Mouse (Mus musculus): ENCODE measurements around the gene Cldn6. TPM values are rescaled to one million over a fixed set of nuclear protein-coding genes. Genes with fewer than 3 reads are reported as not detected.

Gene Cldn6
- polyA plus RNA-seq, 1 experiment from 2014 or later: 88.4 TPM

DNA sequence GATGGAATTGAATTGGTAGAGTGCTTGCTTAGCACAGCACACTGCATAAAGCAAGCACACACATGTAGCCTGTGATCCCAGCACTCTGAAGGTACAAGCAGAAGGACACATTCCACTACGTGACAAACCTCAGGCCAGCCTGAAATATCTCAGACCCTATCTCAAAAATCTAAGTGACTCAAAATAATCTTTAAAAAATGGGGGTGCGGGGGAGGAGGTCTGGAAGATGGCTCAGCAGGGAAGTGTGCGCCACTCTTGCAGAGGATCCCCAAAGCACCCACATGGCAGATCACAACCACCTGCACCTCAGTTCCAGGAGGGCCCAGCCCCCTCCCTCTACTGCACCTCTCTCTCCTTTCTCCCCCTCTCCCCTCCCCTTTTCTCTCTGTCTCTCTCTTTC, 7.5 kb upstream of the Cldn6 start:
- H3K4me1 ChIP-seq (replicated peaks; ENCODE audit: control insufficient read depth, insufficient read depth, low read length): peaks cover 18% of the 10 kb centered on the region
- no peak overlapping the region for H3K4me2 ChIP-seq (ENCODE audit: low read length)
- H3K9ac ChIP-seq (ENCODE audit: low read length): no peak overlapping the region
- ATAC-seq (replicated peaks; ENCODE audit: low FRiP score, low TSS enrichment, low read depth) (no peak), DNase-seq (ENCODE audit: low spot score) (no peak)
- 91% methylated on average over 3 of the region's 3 CpGs for WGBS
- H3K27me3 ChIP-seq (replicated peaks; ENCODE audit: control insufficient read depth, insufficient read depth, low read length): 0 out of 2 replicates have a peak, but pooled peaks cover 5% of the 10 kb centered on the region
- H3K4me3 ChIP-seq (ENCODE audit: low read depth, low read length): no peak overlapping the region
- H3K9me3 ChIP-seq (ENCODE audit: control insufficient read depth, low read length): no peaks in the 10 kb centered on the region
- H3K27ac ChIP-seq (ENCODE audit: low read depth): no peak overlapping the region
- peaks cover 40% of the 10 kb centered on the region for H3K36me3 ChIP-seq (ENCODE audit: control insufficient read depth, insufficient read depth, low read length)

DNA sequence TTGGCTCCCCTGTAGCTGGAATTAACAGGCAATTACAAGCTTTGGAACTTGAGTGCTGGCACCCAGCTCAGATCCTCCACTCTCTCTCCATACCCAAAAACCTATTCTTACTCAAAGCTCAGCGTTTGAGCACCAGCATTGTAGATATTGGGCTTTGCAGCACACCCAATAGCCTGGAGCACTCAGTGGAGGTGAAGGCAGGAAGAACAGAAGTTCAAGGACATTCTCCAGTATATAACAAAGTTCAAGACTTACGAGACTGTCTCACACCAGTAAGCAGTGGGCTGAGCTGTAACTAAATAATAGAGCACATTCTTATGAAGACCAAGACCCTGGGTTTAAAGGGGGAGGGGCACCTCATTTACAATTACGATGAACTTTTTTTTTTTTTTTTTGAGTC, 6.3 kb upstream of the Cldn6 start:
- H3K27me3 ChIP-seq (replicated peaks; ENCODE audit: control insufficient read depth, insufficient read depth, low read length): 0 out of 2 replicates have a peak, but pooled peaks cover 5% of the 10 kb centered on the region
- H3K9ac ChIP-seq (ENCODE audit: low read length): peak overlapping the region; percentile 4; the same call in 1 of the 2 replicates
- H3K4me2 ChIP-seq (ENCODE audit: low read length): peak overlapping the region; percentile 94
- H3K27ac ChIP-seq (ENCODE audit: low read depth): no peak overlapping the region
- 67% methylated on average over 3 of the region's 3 CpGs for WGBS
- ATAC-seq (replicated peaks; ENCODE audit: low FRiP score, low TSS enrichment, low read depth): no peak
- H3K4me3 ChIP-seq (ENCODE audit: low read depth, low read length): peak overlapping the region; percentile 51
- DNase-seq (ENCODE audit: low spot score): no peak
- peaks cover 27% of the 10 kb centered on the region for H3K36me3 ChIP-seq (ENCODE audit: control insufficient read depth, insufficient read depth, low read length)
- peaks cover 19% of the 10 kb centered on the region for H3K4me1 ChIP-seq (replicated peaks; ENCODE audit: control insufficient read depth, insufficient read depth, low read length)
- no peaks in the 10 kb centered on the region for H3K9me3 ChIP-seq (ENCODE audit: control insufficient read depth, low read length)

DNA sequence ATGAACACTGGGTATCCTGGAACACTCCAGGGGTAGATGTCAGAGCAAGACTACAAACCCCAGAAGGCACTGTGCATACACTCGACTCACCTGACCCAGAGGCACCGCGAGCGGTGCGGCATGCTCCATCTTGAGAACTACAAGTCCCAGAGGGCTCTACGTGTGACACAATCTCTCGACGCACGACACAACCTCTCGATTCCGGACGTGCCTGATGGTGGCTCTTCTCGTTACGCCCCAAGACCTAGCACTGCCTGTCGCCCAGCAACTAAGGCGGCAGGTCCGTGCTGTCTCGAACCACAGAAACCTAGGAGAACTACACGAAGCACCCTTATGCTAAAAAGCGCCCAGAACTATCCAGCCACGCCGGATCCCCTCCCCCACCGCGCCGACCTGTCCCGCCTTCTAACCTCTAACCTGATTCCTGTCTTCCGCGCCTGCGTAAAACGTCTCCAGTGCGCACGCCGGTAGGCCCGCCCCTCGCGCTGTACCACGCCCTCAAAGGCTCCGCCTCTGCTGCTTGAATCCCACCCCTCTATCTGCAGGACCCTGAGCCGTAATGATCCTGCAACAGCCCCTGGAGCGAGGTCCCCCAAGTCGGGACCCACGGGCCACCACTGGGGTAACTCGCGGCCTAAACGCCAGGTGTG, 5.5 kb upstream of the Cldn6 start, which contains the start of the genes Hcfc1r1 and Thoc6:
Hcfc1r1 (plus strand) TSS at position 173 of the 650 bp plus-strand sequence.
Thoc6 (minus strand) TSS at position 459 of the 650 bp plus-strand sequence.
- peak; percentile 97 for DNase-seq (ENCODE audit: low spot score)
- Histone ChIP-seq H3K27me3 (replicated peaks; ENCODE audit: control insufficient read depth, insufficient read depth, low read length) (peaks cover 9% of the 10 kb centered on the region; the same call in 1 of the 2 replicates), H3K27ac (ENCODE audit: low read depth) (no peak within 1 kb of the TSS), H3K4me1 (replicated peaks; ENCODE audit: control insufficient read depth, insufficient read depth, low read length) (peaks cover 19% of the 10 kb centered on the region), H3K4me3 (ENCODE audit: low read depth, low read length) (peak within 1 kb of the TSS; percentile 51), H3K4me2 (ENCODE audit: low read length) (peak within 1 kb of the TSS; percentile 94), H3K9me3 (ENCODE audit: control insufficient read depth, low read length) (no peaks in the 10 kb centered on the region), H3K36me3 (ENCODE audit: control insufficient read depth, insufficient read depth, low read length) (peaks cover 19% of the 10 kb centered on the region), H3K9ac (ENCODE audit: low read length) (peak within 1 kb of the TSS; percentile 47)
- ATAC-seq (replicated peaks; ENCODE audit: low FRiP score, low TSS enrichment, low read depth): peak; percentile 92
- under 1% methylated on average over 45 of the region's 45 CpGs for WGBS

DNA sequence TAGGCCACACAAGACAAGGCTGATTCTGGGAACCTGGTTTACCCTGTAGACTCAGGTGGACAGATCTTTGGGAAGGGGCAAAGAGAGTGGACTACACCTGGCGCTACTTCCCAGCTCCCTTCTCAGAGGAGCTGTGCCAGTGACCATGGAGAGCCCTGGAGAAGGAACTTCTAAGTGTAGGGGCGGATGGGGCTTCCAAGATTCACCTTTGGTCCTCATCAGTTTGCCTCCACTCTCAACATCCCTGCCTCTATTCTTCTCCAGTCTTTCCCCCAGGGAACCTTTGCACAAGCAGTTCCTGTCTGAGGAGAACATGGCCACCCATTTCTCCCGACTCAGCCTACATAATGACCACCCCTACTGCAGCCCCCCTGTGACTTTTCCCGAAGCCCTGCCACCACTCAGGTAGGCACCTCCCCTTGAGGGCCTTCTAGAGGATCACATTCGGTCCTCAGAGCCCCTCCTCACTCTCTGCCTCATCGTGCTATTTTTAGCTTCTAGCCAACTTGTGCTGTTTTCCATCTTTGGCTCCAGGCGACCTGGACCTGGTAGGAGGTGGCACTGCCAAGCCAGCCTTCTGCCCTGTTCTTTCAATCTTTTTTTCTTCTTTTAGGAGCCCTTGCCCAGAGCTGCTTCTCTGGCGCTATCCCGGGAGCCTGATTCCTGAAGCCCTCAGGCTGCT, 4.6 kb upstream of the Cldn6 start:
- Histone ChIP-seq H3K9ac (ENCODE audit: low read length) (peak overlapping the region; percentile 47), H3K9me3 (ENCODE audit: control insufficient read depth, low read length) (no peaks in the 10 kb centered on the region), H3K27ac (ENCODE audit: low read depth) (no peak overlapping the region), H3K4me2 (ENCODE audit: low read length) (peak overlapping the region; percentile 94), H3K36me3 (ENCODE audit: control insufficient read depth, insufficient read depth, low read length) (peaks cover 11% of the 10 kb centered on the region), H3K27me3 (replicated peaks; ENCODE audit: control insufficient read depth, insufficient read depth, low read length) (peaks cover 18% of the 10 kb centered on the region), H3K4me1 (replicated peaks; ENCODE audit: control insufficient read depth, insufficient read depth, low read length) (peaks cover 19% of the 10 kb centered on the region), H3K4me3 (ENCODE audit: low read depth, low read length) (peak overlapping the region; percentile 51)
- WGBS: 31% methylated on average over 9 of the region's 9 CpGs
- no peak for ATAC-seq (replicated peaks; ENCODE audit: low FRiP score, low TSS enrichment, low read depth)
- DNase-seq (ENCODE audit: low spot score): no peak

DNA sequence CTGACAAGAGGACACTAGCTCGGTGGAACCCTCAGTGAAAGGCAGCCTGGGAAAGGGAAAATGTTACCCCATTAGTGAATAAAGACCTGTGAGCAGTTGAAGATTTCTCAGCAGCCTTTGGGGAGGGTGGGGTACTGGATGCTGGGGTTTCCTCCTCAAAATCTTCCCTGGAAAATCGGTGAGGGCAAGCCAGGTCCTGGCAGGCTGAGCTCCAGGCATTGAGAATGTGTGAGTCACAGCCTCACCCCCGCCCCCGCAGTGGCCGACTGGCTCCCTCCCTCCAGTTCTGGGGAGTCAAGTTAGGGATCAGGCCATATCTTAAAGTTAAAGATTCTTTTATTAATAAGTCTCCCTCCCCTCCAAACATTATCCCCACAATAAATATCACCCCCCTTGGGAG, 3.9 kb upstream of the Cldn6 start:
- DNase-seq (ENCODE audit: low spot score): no peak
- H3K27ac ChIP-seq (ENCODE audit: low read depth): no peak overlapping the region
- WGBS: 26% methylated on average over 5 of the region's 5 CpGs

DNA sequence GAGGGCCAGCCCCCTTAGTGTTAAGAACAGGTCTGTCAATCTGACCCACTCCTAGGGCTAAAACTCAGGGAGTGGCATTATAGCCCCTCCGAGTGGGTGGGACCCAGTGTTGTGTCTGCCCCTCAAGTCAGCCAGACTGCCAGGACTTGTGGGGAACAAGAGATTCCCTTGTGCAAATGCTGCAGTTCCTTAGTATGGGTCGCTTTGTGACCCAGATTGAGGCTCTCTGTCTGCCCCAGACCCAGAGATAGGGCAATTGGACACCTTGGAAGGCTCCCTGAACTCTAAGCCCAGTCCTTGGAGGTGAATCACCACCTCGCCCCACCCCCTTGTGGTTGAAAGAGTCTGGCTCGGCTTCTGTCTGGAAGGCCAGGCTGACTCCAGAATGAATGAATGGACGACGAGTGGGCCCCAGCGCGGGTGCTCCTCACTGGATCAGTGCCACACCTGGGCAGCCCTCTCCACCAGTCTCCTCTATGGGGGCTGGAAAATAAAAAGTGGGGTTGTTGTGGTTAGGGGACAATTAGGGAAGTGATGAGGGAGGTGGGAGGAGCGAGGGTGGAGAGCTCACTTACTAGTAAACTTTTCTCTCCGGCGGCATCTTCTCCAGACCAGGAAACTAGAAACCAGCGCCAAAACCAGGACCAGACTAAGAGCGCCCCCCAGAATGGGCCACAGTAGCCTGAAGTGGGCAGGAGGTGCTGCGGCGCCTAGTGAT, 3.3 kb upstream of the Cldn6 start:
- peaks cover 31% of the 10 kb centered on the region for H3K27me3 ChIP-seq (replicated peaks; ENCODE audit: control insufficient read depth, insufficient read depth, low read length)
- H3K4me1 ChIP-seq (replicated peaks; ENCODE audit: control insufficient read depth, insufficient read depth, low read length): peaks cover 19% of the 10 kb centered on the region
- DNase-seq (ENCODE audit: low spot score) (peak; percentile 78), ATAC-seq (replicated peaks; ENCODE audit: low FRiP score, low TSS enrichment, low read depth) (no peak)
- no peaks in the 10 kb centered on the region for H3K36me3 ChIP-seq (ENCODE audit: control insufficient read depth, insufficient read depth, low read length)
- H3K27ac ChIP-seq (ENCODE audit: low read depth): peak overlapping the region; percentile 73; the same call in 1 of the 2 replicates
- peak overlapping the region; percentile 55; the same call in 1 of the 2 replicates for H3K9ac ChIP-seq (ENCODE audit: low read length)
- H3K4me3 ChIP-seq (ENCODE audit: low read depth, low read length): peak overlapping the region; percentile 62
- H3K9me3 ChIP-seq (ENCODE audit: control insufficient read depth, low read length): no peaks in the 10 kb centered on the region
- 17% methylated on average over 15 of the region's 15 CpGs for WGBS
- H3K4me2 ChIP-seq (ENCODE audit: low read length): peak overlapping the region; percentile 94

More for the DNA sequence above, 3.9 kb upstream of the Cldn6 start:
- peaks cover 6% of the 10 kb centered on the region; the same call in 1 of the 2 replicates for H3K36me3 ChIP-seq (ENCODE audit: control insufficient read depth, insufficient read depth, low read length)
- peaks cover 25% of the 10 kb centered on the region for H3K27me3 ChIP-seq (replicated peaks; ENCODE audit: control insufficient read depth, insufficient read depth, low read length)
- H3K9ac ChIP-seq (ENCODE audit: low read length): no peak overlapping the region
- no peak for ATAC-seq (replicated peaks; ENCODE audit: low FRiP score, low TSS enrichment, low read depth)
- H3K4me2 ChIP-seq (ENCODE audit: low read length): peak overlapping the region; percentile 94
- no peaks in the 10 kb centered on the region for H3K9me3 ChIP-seq (ENCODE audit: control insufficient read depth, low read length)
- 0 out of 2 replicates have a peak overlapping the region, but pooled peaks have one; percentile 62 for H3K4me3 ChIP-seq (ENCODE audit: low read depth, low read length)
- H3K4me1 ChIP-seq (replicated peaks; ENCODE audit: control insufficient read depth, insufficient read depth, low read length): peaks cover 19% of the 10 kb centered on the region

DNA sequence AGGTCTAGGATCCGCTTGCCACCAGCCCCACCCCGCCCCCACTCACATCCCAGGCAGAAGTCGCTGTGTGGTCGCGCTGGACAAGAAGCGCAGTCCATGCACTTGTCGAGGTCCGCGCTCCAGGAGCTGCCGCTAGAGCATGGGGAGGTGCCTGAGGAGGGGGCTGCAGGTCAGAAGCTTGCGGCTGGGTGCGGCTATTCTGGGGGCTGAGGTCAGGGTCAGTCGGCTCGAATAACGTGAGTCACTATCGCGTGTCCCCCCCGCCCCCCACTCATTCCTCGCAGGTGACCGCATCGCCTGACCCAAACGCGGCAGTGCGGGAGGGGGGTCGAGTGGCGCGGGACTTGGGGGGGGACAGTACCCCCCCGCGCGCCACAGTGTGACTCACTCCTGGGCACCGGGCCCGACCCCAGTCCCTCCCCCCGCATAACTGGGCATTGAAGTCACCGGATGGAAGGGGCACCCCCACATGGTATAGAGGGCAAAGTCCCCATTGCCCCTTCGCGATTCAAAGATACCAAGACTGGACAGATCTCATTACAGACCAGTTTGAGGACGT, 2.5 kb upstream of the Cldn6 start:
- WGBS: under 1% methylated on average over 37 of the region's 37 CpGs
- Histone ChIP-seq H3K9me3 (ENCODE audit: control insufficient read depth, low read length) (no peaks in the 10 kb centered on the region), H3K4me1 (replicated peaks; ENCODE audit: control insufficient read depth, insufficient read depth, low read length) (peaks cover 19% of the 10 kb centered on the region), H3K4me2 (ENCODE audit: low read length) (peak overlapping the region; percentile 94), H3K36me3 (ENCODE audit: control insufficient read depth, insufficient read depth, low read length) (no peaks in the 10 kb centered on the region), H3K27me3 (replicated peaks; ENCODE audit: control insufficient read depth, insufficient read depth, low read length) (peaks cover 39% of the 10 kb centered on the region), H3K4me3 (ENCODE audit: low read depth, low read length) (peak overlapping the region; percentile 62), H3K27ac (ENCODE audit: low read depth) (peak overlapping the region; percentile 73), H3K9ac (ENCODE audit: low read length) (peak overlapping the region; percentile 55)
- ATAC-seq (replicated peaks; ENCODE audit: low FRiP score, low TSS enrichment, low read depth) (no peak), DNase-seq (ENCODE audit: low spot score) (no peak)

DNA sequence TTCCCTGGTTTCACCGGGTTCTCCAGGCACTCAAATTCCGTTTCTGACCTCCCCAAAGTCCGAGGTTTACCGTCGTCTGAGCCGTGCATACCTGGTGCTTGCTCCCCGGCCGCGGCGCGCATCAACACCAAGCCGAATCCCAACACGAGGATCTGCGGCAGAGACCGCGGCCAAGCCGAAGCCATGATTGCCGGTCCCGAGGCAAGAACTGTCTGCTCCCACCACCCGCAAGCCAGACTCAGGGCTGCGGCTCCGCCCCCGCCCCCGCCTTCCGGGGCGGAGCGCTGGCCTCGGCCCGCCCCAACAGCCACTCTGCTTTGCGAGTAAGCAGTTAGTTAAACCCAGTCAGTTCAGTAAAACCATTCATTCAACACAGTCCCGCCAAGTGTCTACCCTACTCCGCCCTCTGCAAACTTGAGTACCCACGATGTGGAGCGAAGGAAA, 1.8 kb upstream of the Cldn6 start, which contains the start of gene Tnfrsf12a:
Tnfrsf12a (minus strand) TSS at position 233 of the 444 bp plus-strand sequence.
- H3K9ac ChIP-seq (ENCODE audit: low read length): peak within 1 kb of the TSS; percentile 55
- H3K27me3 ChIP-seq (replicated peaks; ENCODE audit: control insufficient read depth, insufficient read depth, low read length): peaks cover 42% of the 10 kb centered on the region
- H3K27ac ChIP-seq (ENCODE audit: low read depth): peak within 1 kb of the TSS; percentile 73
- peaks cover 19% of the 10 kb centered on the region for H3K4me1 ChIP-seq (replicated peaks; ENCODE audit: control insufficient read depth, insufficient read depth, low read length)
- no peaks in the 10 kb centered on the region for H3K36me3 ChIP-seq (ENCODE audit: control insufficient read depth, insufficient read depth, low read length)
- H3K9me3 ChIP-seq (ENCODE audit: control insufficient read depth, low read length): no peaks in the 10 kb centered on the region
- DNase-seq (ENCODE audit: low spot score) (peak; percentile 90), ATAC-seq (replicated peaks; ENCODE audit: low FRiP score, low TSS enrichment, low read depth) (peak; percentile 20; the same call in 1 of the 2 replicates)
- WGBS: under 1% methylated on average over 34 of the region's 34 CpGs
- H3K4me2 ChIP-seq (ENCODE audit: low read length): peak within 1 kb of the TSS; percentile 94
- H3K4me3 ChIP-seq (ENCODE audit: low read depth, low read length): peak within 1 kb of the TSS; percentile 62

Measured in intestine, embryonic 14.5 days (tissue).